Mouse (Mus musculus): Measurements from ENCODE around the gene Lnx2.

Lnx2 gene

DNA sequence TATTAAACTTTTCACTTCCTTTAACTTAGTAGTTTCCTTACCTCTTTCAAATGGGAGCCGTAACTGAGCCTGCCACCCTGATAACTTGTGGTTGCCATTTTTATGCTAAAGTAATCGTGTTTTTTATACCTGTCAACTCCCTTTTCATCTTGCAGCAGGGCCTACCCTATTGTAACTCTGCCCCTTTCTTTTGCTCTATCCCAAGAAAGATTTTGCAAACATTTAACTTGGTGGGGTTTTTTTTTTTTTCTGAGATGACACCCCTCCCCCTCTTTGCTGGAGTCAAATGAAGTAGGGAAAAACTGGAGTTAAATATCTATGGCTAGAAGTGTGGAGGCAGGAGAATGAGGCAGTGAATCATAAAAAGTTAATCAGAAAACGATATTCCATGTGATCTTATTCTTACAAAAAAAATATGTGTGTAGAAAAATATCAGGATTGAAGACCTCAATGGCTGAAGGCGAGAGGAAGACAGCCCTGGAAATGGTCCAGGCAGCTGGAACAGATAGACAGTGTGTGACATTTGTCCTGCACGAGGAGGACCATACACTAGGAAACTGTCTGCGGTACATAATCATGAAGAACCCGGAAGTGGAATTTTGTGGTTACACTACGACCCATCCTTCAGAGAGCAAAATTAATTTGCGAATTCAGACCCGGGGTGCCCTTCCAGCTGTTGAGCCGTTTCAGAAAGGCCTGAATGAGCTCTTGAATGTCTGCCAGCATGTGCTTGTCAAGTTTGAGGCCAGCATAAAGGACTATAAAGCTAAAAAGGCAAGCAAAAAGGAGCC is 1.9 kb upstream of the Lnx2 start:
- intact Hi-C loops (cut with DNase I): loop anchor here (10.0 kb wide), 1 partner anchor 94 kb away; no protein-coding TSS in a partner anchor

GRCm38 (mm10) chr5:147077305-147078034 is 1.1 kb upstream of the Lnx2 start:
- intact Hi-C loops (cut with DNase I): loop anchor here (10.0 kb wide), 1 partner anchor 93 kb away; no protein-coding TSS in a partner anchor

DNA sequence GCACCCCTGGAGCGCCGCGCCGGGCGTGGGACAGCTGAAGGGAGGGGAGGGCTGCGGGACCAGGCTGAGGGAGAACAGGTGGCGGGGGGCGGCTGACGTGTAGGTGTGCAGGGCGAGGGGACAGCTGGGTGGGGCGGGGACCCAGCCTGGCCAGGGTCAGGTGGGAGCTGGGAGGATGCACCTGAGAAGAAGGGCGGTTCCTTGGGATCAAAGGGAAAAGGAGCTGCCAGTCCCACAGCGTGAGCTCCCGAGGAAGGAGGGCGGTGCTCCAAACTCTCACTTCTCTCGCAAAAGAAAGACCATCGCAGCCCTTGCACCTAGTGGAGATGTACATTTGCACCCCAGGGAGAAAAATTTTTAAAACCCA is 396 bp upstream of the Lnx2 start, which contains the start of gene Polr1d:
TSS of gene Polr1d (plus strand) at position 252 of the 367 bp plus-strand sequence.
- intact Hi-C loops (cut with DNase I): loop anchor here (10.0 kb wide), 1 partner anchor 92 kb away; no protein-coding TSS in a partner anchor

- intact Hi-C loops (cut with DNase I): loop anchor here (10.0 kb wide), 1 partner anchor 91 kb away; no protein-coding TSS in a partner anchor
Observed at GRCm38 (mm10) chr5:147075103-147076025, 1.0 kb downstream of the Lnx2 start.

DNA sequence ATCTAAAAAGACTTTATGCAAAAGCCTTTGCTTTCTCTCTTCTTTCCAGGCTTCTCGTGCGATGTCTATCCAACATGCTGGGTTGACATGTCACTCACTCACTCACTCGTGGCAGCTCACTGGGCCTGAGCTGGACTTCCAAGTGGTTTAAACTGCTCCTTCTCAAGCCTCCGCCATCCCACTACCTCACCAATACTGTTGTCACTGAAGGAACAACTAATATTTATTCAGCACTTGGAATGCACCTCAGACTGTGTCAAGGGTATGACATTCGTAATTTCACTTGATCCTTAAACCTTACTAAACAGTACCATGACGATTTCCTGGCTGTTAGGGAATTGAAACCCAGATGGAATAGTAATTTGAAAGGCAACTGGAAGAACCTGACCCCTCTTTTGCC is 2.6 kb downstream of the Lnx2 start:
- intact Hi-C loops (cut with DNase I): loop anchor here (5.0 to 10.0 kb wide), 2 partner anchors 37 to 89 kb away; no protein-coding TSS in a partner anchor

- intact Hi-C loops (cut with DNase I): loop anchor here (5.0 to 10.0 kb wide), 2 partner anchors 35 to 87 kb away; no protein-coding TSS in a partner anchor
Observed at GRCm38 (mm10) chr5:147071886-147072285, 4.5 kb downstream of the Lnx2 start.

- intact Hi-C loops (cut with DNase I): loop anchor here (5.0 to 10.0 kb wide), 2 partner anchors 34 to 86 kb away; no protein-coding TSS in a partner anchor
Observed at GRCm38 (mm10) chr5:147070791-147071516, 5.4 kb downstream of the Lnx2 start.

DNA sequence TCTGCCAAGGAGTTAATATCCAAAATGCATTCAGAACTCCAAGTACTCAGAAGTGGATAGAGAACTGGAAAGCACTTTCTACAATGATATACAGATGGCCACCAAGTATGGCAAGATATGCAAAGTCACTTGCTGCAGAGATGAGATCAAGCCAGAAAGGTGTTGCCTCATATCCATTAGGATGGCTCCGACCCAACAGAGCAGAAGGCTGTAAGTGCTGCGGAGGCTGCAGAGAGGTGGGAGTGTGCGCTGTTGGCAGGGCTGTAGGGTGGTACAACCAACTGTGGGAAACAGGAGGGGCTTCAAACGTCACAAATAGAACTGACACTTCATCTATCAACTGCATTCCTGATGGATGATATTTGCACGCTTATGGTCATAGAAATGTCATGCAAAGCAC is 7.5 kb downstream of the Lnx2 start:
- intact Hi-C loops (cut with DNase I): no loop called here

DNA sequence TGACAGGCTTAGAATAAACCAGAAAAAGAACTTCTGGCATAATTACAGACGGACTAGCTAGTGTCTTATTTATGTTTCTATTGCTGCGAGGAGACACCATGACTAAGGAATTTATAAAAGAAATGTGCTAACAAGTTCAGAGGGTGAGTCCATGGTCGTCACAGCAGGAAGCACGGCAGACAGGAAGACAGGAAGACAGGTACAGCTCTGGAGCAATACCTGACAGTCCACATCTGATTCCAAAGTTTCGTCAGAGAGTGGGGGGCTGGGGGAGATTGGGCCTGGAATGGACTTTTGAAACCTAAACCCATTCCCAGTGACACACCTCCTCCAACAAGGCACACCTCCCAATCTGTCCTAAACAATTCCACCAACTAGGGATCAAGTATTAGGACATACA is 9.4 kb downstream of the Lnx2 start:
- intact Hi-C loops (cut with DNase I): no loop called here

- intact Hi-C loops (cut with DNase I): no loop called here
Observed at GRCm38 (mm10) chr5:147066129-147066528, 10.3 kb downstream of the Lnx2 start.

DNA sequence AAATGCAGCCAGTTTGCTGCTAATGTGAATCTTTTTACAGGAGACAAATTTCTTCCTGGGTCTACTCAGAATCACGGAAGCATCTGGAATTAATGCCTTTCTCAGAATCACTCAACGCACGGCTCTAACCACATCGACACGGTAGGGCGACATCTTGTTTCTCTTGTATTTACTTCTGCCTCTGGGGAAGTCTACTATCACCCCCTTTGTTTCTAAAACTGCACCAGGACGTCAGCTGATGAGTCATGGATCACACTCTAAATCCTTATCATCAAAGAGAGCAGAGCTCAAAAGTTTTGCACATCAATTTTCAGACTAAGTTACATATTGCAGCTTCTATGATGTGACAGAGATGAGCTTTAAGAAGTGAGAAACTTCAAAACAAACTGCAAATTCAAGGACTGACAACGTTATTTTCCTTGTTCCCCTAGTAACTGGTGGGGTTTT is 13.1 kb downstream of the Lnx2 start:
- intact Hi-C loops (cut with DNase I): no loop called here

DNA sequence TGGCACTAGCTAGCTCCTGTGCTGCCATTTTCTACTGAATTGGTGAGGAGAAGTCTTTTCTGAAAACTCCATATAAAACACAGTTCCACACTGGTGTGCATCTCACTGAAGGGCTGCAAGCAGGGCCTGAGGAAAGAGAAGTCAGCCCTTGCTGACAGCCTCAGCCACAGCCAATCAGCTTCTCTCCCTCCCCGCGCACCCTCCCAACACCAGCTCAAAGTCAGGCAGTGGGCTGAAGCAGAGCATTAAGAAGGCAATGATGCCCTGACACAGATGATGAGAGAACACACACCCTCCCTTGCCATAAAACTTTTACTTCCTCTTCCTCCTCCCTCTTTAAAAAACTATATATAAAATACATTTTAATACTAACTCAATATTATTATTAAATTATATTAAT is 16.4 kb downstream of the Lnx2 start:
- intact Hi-C loops (cut with DNase I): no loop called here

DNA sequence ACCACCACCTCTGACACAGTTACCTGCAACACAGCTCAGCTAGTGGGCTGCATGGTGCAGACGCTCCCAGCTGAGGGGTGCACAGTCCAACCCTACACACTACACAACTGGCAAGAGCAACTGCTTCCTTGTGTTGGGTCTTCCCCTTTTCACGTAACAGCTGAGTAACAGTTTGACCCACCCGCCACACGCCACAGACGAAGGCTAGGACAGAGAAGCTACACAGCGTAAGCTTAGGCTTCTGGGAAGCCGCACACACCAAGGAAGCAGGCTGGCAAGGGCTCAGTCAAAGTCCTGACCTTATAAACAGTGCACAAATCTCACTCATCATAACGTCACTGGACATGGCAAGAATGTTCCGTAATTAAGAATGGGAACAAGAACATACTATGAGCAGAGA is 17.1 kb downstream of the Lnx2 start:
- intact Hi-C loops (cut with DNase I): no loop called here

DNA sequence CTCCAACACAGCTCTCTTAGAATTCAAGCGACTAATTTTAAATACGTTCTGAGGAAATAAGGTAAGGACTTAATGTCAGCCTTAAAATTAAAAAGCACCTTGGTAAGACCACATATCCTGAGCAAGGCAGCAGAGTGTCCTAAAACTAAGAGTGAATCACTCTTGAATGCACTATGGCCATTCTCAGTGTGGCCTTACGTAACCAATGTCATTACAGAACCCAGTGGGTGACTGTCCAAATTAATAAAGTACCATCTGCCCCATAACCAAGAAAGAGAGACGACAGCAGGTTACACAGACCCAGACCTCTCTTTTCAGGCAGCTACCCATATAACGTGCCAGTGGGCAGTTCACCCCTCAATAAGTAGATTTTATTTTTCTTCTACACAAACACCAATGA is 17.7 kb downstream of the Lnx2 start:
- intact Hi-C loops (cut with DNase I): no loop called here

- intact Hi-C loops (cut with DNase I): no loop called here
Observed at GRCm38 (mm10) chr5:147057626-147058414, 18.6 kb downstream of the Lnx2 start.

- intact Hi-C loops (cut with DNase I): no loop called here
Observed at GRCm38 (mm10) chr5:147056712-147057290, 19.6 kb downstream of the Lnx2 start.

- intact Hi-C loops (cut with DNase I): no loop called here
Observed at GRCm38 (mm10) chr5:147055572-147056245, 20.7 kb downstream of the Lnx2 start.

GRCm38 (mm10) chr5:147054747-147055270 is 21.6 kb downstream of the Lnx2 start:
- intact Hi-C loops (cut with DNase I): no loop called here

All from adrenal gland (tissue).